Mouse (Mus musculus): ENCODE measurements around the gene Kcnh1.

DNA sequence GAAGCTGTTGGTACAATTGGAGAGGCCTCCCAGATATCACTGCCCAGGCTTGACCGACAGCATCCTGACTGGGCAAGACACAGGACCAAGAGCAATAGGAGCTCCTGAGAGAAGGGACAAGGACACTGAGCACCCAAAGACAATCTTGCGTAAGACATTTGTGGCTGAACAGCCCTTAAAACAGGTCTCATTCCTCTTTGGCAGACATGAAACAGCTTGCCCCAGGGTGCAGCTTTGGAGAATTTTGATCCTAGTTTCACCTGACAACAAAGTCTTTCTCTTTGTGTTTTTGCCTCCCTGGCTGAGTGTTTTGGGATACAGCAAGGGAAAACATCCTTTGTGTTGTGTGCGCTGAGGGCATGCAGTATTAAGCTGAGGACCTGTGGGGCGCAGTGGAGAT is 153.4 kb downstream of the Kcnh1 start:
- TF ChIP-seq CTCF (IDR thresholded peaks at IDR 0.05; ENCODE audit: low read depth) (no peak), EP300 (IDR thresholded peaks at IDR 0.05; ENCODE audit: low read depth) (no peak)

All from liver, embryonic 14.5 days (tissue).